Mouse (Mus musculus) CH12.LX (cell line): ENCODE measurements around the gene Dlg5. TPM values are rescaled to one million over a fixed set of nuclear protein-coding genes. Genes with fewer than 3 reads are reported as not detected.

ENCODE experiments used
- DNase-seq: peaks from one replicate; pipeline ENCODE4 v3.0.0-alpha.2; 2013; ENCODE audit errors: extremely low read depth
- H3K27ac ChIP-seq: 2 replicates; pipeline ENCODE4 v1.5.1; 2012; ENCODE audit warnings: low read depth, mild to moderate bottlenecking, control low read depth, moderate library complexity; ENCODE audit not compliant: insufficient read depth
- H3K27me3 ChIP-seq: replicated peaks from 2 replicates; pipeline ENCODE3; 2012; ENCODE audit warnings: inconsistent platforms
- H3K36me3 ChIP-seq, 2 experiments: replicated peaks in 1 of 2; 2 replicates each; pipeline versions ENCODE3 to v1.6.1; 2012; ENCODE audit warnings: inconsistent platforms in 1 of 2, low read length in 1 of 2, mild to moderate bottlenecking in 1 of 2, mixed read lengths in 1 of 2, moderate library complexity in 1 of 2; ENCODE audit not compliant: control insufficient read depth in 1 of 2, insufficient read depth in 1 of 2
- H3K4me1 ChIP-seq, 2 experiments: 2 replicates each; pipeline ENCODE4 v1.6.1; 2012; ENCODE audit warnings: inconsistent platforms in 1 of 2, moderate library complexity in 1 of 2; ENCODE audit not compliant: insufficient read depth in 2 of 2, control insufficient read depth in 1 of 2
- H3K4me2 ChIP-seq: 2 replicates; pipeline ENCODE4 v1.6.1; 2012; ENCODE audit warnings: low read depth, mild to moderate bottlenecking, control low read depth; ENCODE audit not compliant: poor library complexity, insufficient read depth, severe bottlenecking
- H3K4me3 ChIP-seq, 3 experiments: fragments of 150-350 bp in 1 of 3; sonication (generic) in 1 of 3; replicated peaks in 1 of 3; 2 replicates each; pipeline versions ENCODE3 to v1.5.1; 2011 to 2012; ENCODE audit warnings: low read depth in 2 of 3, low read length in 2 of 3, mild to moderate bottlenecking in 2 of 3, moderate library complexity in 2 of 3, control low read depth in 1 of 3, improper control_type of control experiment in 1 of 3, inconsistent platforms in 1 of 3, mixed read lengths in 1 of 3; ENCODE audit not compliant: poor library complexity in 1 of 3
- H3K79me2 ChIP-seq: replicated peaks from 2 replicates; pipeline ENCODE4 v1.6.1; 2012; ENCODE audit warnings: mild to moderate bottlenecking, moderate library complexity; ENCODE audit not compliant: control insufficient read depth, poor library complexity, insufficient read depth, severe bottlenecking; ENCODE audit errors: extremely low read depth
- H3K9ac ChIP-seq: 2 replicates; pipeline ENCODE4 v1.6.1; 2012; ENCODE audit warnings: low read depth, mild to moderate bottlenecking, control low read depth, moderate library complexity; ENCODE audit not compliant: insufficient read depth
- H3K9me3 ChIP-seq: replicated peaks from 2 replicates; pipeline ENCODE3; 2012; ENCODE audit warnings: low read length, inconsistent platforms, mixed read lengths
- BHLHE40 ChIP-seq: IDR thresholded peaks from 2 replicates; pipeline ENCODE4 v1.6.1; 2011; ENCODE audit warnings: mild to moderate bottlenecking, low read depth, low read length, improper control_type of control experiment
- CHD1 ChIP-seq: IDR thresholded peaks from 2 replicates; pipeline ENCODE4 v1.6.1; 2012; ENCODE audit warnings: low read depth, low read length, improper control_type of control experiment, inconsistent platforms
- CHD2 ChIP-seq: IDR thresholded peaks from 2 replicates; pipeline ENCODE4 v1.6.1; 2011; ENCODE audit warnings: low read length, improper control_type of control experiment
- CTCF ChIP-seq, 2 experiments: IDR thresholded peaks in 1 of 2; conservative IDR thresholded peaks in 1 of 2; 2 replicates each; pipeline ENCODE4 v1.5.1; 2011 to 2012; ENCODE audit warnings: low read depth in 2 of 2, low read length in 2 of 2, improper control_type of control experiment in 1 of 2, inconsistent platforms in 1 of 2, mild to moderate bottlenecking in 1 of 2, moderate library complexity in 1 of 2
- GABPA ChIP-seq: IDR thresholded peaks from 2 replicates; pipeline ENCODE4 v1.6.1; 2012; ENCODE audit warnings: low read depth, low read length, improper control_type of control experiment, inconsistent platforms; ENCODE audit not compliant: insufficient replicate concordance
- IRF4 ChIP-seq: IDR thresholded peaks from 2 replicates; pipeline ENCODE4 v1.6.1; 2014; ENCODE audit warnings: low read depth, mild to moderate bottlenecking, inconsistent platforms, low read length, improper control_type of control experiment
- JUN ChIP-seq: IDR thresholded peaks from 2 replicates; pipeline ENCODE4 v1.6.1; 2011; ENCODE audit warnings: low read depth, mild to moderate bottlenecking, low read length, improper control_type of control experiment, moderate library complexity; ENCODE audit not compliant: insufficient read depth
- KAT2A ChIP-seq: IDR thresholded peaks from 2 replicates; pipeline ENCODE4 v1.6.1; 2012; ENCODE audit warnings: low read length, improper control_type of control experiment, inconsistent platforms; ENCODE audit not compliant: insufficient replicate concordance
- MAFK ChIP-seq: IDR thresholded peaks from 2 replicates; pipeline ENCODE4 v1.6.1; 2011; ENCODE audit warnings: low read length, improper control_type of control experiment; ENCODE audit not compliant: insufficient replicate concordance
- MAZ ChIP-seq: IDR thresholded peaks from 2 replicates; pipeline ENCODE4 v1.6.1; 2012; ENCODE audit warnings: low read depth, mild to moderate bottlenecking, inconsistent platforms, low read length, improper control_type of control experiment, moderate library complexity
- MEF2A ChIP-seq: IDR thresholded peaks from 2 replicates; pipeline ENCODE4 v1.6.1; 2014; ENCODE audit warnings: low read depth, mild to moderate bottlenecking, inconsistent platforms, low read length, improper control_type of control experiment, borderline replicate concordance
- MXI1 ChIP-seq: IDR thresholded peaks from 2 replicates; pipeline ENCODE4 v1.6.1; 2011; ENCODE audit warnings: mild to moderate bottlenecking, low read depth, low read length, improper control_type of control experiment
- MYC ChIP-seq: IDR thresholded peaks from 2 replicates; pipeline ENCODE4 v1.6.1; 2011; ENCODE audit warnings: low read depth, mild to moderate bottlenecking, improper control_type of control experiment, low read length
- NELFE ChIP-seq: IDR thresholded peaks from 2 replicates; pipeline ENCODE4 v1.6.1; 2011; ENCODE audit warnings: low read depth, low read length, improper control_type of control experiment
- POLR2A ChIP-seq: IDR thresholded peaks from 2 replicates; pipeline ENCODE4 v1.6.1; 2011; ENCODE audit warnings: low read depth, mild to moderate bottlenecking, improper control_type of control experiment, low read length
- SIN3A ChIP-seq: IDR thresholded peaks from 2 replicates; pipeline ENCODE4 v1.6.1; 2012; ENCODE audit warnings: low read length, improper control_type of control experiment, inconsistent platforms
- TCF12 ChIP-seq: IDR thresholded peaks from 2 replicates; pipeline ENCODE4 v1.6.1; 2014; ENCODE audit warnings: low read depth, mild to moderate bottlenecking, inconsistent platforms, low read length, improper control_type of control experiment
- UBTF ChIP-seq: IDR thresholded peaks from 2 replicates; pipeline ENCODE4 v1.6.1; 2012; ENCODE audit warnings: low read depth, mild to moderate bottlenecking, inconsistent platforms, low read length, improper control_type of control experiment, moderate library complexity
- ZC3H11A ChIP-seq: IDR thresholded peaks from 2 replicates; pipeline ENCODE4 v1.6.1; 2012; ENCODE audit warnings: low read depth, mild to moderate bottlenecking, inconsistent platforms, low read length, improper control_type of control experiment
- ZMIZ1 ChIP-seq: IDR thresholded peaks from 2 replicates; pipeline ENCODE4 v1.6.1; 2012; ENCODE audit warnings: low read depth, mild to moderate bottlenecking, inconsistent platforms, low read length, improper control_type of control experiment
- dilution Hi-C: fragments of 300-500 bp; cut with MboI; formaldehyde crosslinking; loops from 2 replicates; pipeline ENCODE4 v1.14.3; 2020; ENCODE audit warnings: low sequenced_read_pairs; ENCODE audit not compliant: extremely low pct_unique_long_range_greater_than_20kb, extremely low pct_ligation_motif_present
- in situ Hi-C: fragments of 300-500 bp; cut with MboI; formaldehyde crosslinking; loops from 3 replicates; pipeline ENCODE4 v1.14.3; 2019; ENCODE audit warnings: low sequenced_read_pairs, low pct_ligation_motif_present, low pct_unique_long_range_greater_than_20kb, mixed read lengths
- polyA plus RNA-seq: library from polyadenylated mRNA; unstranded; fragments of >175 nt; gene quantifications from 2 replicates; pipeline ENCODE4 v1.2.1, GENCODE M21; 2012; ENCODE audit warnings: low read depth; ENCODE audit not compliant: insufficient read length
- total RNA-seq, 2 experiments: library from RNA; depleted of rRNA; stranded (reverse); fragments of 300-350 nt in 1 of 2; fragments of >200 nt in 1 of 2; gene quantifications; 2 replicates each; pipeline ENCODE4 v1.2.3; 2012 to 2014

Dlg5 gene
- total and polyA plus RNA-seq, 3 experiments = 0.07 to 0.76 TPM; not detected in 1

DNA sequence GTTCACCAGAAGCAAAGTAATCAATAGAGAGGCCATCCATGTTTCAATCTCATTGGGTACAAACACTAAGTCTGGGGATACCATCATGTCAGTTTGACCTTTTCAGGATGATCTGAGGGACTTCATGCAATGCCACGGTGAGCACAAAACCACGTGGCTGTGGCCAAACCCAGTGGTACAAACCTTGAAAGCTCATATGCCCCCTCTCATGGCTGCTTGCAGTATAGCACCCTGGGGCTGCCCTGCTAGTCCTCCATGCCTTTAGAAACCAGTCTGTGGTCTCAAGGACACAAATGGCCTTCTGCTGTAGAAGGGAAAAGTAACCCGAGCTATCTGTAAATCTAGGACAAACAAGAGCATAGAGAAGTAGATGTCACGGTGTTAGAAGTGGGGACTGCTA, 113.6 kb downstream of the Dlg5 start:
- no peak overlapping the region for H3K4me2 ChIP-seq
- H3K4me3 ChIP-seq = no peak overlapping the region
- no peaks in the 10 kb centered on the region for H3K36me3 ChIP-seq
- H3K4me1 ChIP-seq = no peaks in the 10 kb centered on the region
- peak; percentile 29 for DNase-seq
- dilution Hi-C loops = no loop called here
- H3K9me3 ChIP-seq = peaks cover 49% of the 10 kb centered on the region
- no peak overlapping the region for H3K27ac ChIP-seq
- no peak overlapping the region for H3K9ac ChIP-seq
- no peaks in the 10 kb centered on the region for H3K79me2 ChIP-seq
- in situ Hi-C loops = no loop called here
- no peaks in the 10 kb centered on the region for H3K27me3 ChIP-seq
- no peak for TF ChIP-seq POLR2A
- TF ChIP-seq CTCF (conservative IDR thresholded peaks at IDR 0.05 in 1 of 2, IDR thresholded peaks at IDR 0.05 in 1 of 2; ENCODE audit: low read depth in 2 of 2, low read length in 2 of 2) = peak in 1 of 2 experiments; percentile 14; a peak in 1 of 4 replicates
- no peak for TF ChIP-seq UBTF
- TF ChIP-seq SIN3A = no peak
- TF ChIP-seq MAZ = no peak
- no peak for TF ChIP-seq CHD2
- no peak for TF ChIP-seq JUN

DNA sequence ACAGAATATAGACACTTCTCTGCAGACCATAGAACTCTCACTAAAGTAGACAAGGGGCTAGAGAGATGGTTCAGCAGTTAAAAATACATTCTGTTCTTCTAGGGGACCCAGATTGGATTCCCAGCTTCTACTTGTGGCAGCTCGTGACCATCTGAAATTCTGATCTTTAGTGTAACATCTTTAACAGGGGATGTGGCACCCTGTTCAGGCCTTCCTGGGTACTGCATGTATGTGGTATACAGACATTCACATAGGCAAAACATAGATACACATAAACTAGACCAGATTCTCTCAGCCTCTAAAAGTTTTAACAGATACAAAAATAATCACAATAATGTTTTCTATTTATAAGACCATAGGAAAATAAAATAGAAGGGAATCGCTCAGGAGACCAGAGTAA, 120.7 kb downstream of the Dlg5 start:
- no peak for DNase-seq
- Histone ChIP-seq H3K27me3 (no peaks in the 10 kb centered on the region), H3K36me3 (no peaks in the 10 kb centered on the region), H3K27ac (no peak overlapping the region), H3K4me1 (no peaks in the 10 kb centered on the region), H3K9me3 (peaks cover 19% of the 10 kb centered on the region), H3K4me2 (no peak overlapping the region), H3K9ac (no peak overlapping the region), H3K79me2 (no peaks in the 10 kb centered on the region), H3K4me3 (no peak overlapping the region)
- TF ChIP-seq MAFK (no peak), NELFE (no peak), IRF4 (no peak), MXI1 (no peak)
- dilution Hi-C loops = no loop called here
- in situ Hi-C loops = no loop called here

DNA sequence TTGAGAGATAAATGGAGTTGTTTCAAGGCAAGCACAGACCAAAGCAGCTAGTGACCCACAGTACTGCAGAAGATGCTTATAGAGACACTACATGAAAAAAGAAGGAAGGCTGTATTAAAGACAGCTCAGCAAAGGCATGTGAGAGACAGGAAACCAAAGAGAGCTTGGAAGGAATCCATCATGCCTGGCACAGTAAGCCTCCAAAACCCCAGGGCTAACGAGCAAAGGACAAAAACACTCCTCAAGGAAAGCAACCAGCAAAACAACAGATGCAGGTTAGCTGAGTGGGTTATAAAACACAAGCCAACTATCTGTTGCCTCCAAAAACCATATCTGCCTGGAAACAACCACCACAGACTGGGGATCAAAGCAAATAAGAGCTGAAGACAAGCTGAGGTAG, 121.5 kb downstream of the Dlg5 start:
- Histone ChIP-seq H3K27ac (no peak overlapping the region), H3K4me2 (no peak overlapping the region), H3K36me3 (no peaks in the 10 kb centered on the region), H3K27me3 (no peaks in the 10 kb centered on the region), H3K4me1 (no peaks in the 10 kb centered on the region), H3K79me2 (no peaks in the 10 kb centered on the region), H3K9ac (no peak overlapping the region), H3K4me3 (no peak overlapping the region), H3K9me3 (peaks cover 24% of the 10 kb centered on the region)
- DNase-seq = no peak
- dilution Hi-C loops (no loop called here), in situ Hi-C loops (no loop called here)
- TF ChIP-seq ZC3H11A (no peak), GABPA (no peak), JUN (no peak), BHLHE40 (no peak), TCF12 (no peak), MEF2A (no peak), MYC (no peak), CTCF (conservative IDR thresholded peaks at IDR 0.05 in 1 of 2, IDR thresholded peaks at IDR 0.05 in 1 of 2; ENCODE audit: low read depth in 2 of 2, low read length in 2 of 2) (no peak), KAT2A (no peak), CHD1 (no peak), ZMIZ1 (no peak)
